Mouse (Mus musculus) layer of hippocampus, postnatal 10 days (tissue): ENCODE measurements at regions not wholly inside any gene's neighbourhood (a gene's known extent, or its start where the extent isn't known, plus 50 kb on each side); places are given as distances from the start of the nearest gene placed in this dataset.

Experiments used
- DNase-seq, 2 experiments: peaks; one replicate each; pipeline ENCODE4 v3.0.0; 2021; ENCODE audit warnings: low spot score in 2 of 2

DNA sequence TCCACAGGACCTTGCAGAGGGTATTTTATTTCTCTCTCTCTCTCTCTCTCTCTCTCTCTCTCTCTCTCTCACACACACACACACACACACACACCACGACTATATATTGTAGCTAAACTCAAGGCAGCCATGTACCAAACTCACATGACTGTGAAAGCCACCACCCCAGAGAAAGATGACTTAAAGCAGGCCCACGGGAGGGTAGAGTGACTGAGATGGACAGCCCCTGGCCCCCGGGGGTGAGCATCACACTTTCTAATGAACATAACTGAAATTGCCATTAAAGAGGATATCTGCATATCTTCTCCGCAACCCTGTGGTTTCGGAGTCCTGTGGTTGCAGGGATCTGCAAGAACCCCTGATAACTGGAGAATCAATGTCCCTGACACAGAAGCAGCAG lies 197.1 kb upstream of the Spdye4c start:
- DNase-seq = no peak

DNA sequence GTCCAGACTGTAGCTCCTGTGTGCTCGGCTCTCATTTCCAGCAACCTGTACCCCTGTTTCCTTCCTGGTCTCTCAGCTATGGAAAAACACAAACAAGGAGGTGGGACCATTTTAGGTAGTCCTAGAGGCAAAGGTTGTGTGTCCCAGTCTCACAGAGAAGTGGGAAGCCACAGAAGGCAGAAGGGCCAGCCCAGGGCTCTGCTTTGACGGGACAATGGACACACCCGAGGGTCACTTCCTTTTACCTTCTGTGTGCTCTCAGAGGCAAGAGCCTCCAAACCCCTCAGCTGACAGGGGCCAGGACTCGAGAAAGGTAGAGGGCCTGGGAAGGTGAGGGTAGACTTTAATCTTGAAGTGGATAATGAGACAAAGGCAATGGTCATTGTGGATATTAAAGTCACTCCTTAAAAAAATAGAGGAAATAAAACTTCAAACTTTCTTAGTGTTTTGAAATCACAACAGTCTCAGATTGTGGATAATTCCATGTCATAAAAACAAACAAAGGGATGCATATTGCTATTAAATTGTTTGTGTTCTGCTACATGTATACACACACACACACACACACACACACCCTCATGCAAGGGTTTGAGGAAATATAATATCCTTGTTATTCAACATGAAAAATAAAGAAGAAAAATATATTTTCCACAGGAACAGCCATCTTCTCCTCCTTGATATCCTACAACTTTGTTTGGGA lies 195.6 kb upstream of the Spdye4c start:
- DNase-seq = no peak

DNA sequence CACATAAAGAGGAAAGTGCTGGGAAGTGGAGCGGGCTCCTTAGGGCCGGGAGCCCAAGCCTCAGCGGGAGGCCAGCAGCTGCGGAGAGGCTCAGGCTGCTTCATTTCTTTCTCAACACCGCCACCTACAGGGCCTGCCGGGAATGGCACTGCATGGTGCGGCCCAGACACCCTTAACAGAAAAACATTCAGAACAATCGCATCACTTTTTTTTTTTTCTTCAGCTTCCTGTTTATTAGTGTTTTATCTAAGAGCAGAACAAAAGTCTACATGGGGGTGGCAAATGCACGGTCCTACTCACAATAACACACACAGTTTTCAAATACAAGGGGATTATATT lies 195.0 kb upstream of the Spdye4c start:
- peak; percentile 98 for DNase-seq

DNA sequence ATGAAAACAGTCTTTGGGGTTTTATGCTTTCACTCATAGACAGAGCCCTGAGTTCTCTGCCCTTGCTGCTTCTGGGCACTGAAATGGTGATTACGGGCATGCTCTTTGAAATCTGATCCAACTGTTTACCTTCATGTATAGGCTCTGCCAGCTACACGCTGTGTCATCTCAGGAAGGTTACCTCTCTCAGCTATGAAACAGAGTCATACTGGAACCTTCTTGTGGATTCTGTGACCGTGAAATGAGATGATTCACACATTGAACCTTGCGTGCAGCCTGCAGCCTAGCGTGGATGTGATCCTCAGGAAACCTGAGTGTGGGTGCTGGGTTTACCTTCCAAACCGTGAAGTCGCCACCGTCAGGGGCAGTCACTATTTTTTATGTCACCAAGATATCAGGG lies 189.7 kb upstream of the Spdye4c start:
- no peak for DNase-seq

DNA sequence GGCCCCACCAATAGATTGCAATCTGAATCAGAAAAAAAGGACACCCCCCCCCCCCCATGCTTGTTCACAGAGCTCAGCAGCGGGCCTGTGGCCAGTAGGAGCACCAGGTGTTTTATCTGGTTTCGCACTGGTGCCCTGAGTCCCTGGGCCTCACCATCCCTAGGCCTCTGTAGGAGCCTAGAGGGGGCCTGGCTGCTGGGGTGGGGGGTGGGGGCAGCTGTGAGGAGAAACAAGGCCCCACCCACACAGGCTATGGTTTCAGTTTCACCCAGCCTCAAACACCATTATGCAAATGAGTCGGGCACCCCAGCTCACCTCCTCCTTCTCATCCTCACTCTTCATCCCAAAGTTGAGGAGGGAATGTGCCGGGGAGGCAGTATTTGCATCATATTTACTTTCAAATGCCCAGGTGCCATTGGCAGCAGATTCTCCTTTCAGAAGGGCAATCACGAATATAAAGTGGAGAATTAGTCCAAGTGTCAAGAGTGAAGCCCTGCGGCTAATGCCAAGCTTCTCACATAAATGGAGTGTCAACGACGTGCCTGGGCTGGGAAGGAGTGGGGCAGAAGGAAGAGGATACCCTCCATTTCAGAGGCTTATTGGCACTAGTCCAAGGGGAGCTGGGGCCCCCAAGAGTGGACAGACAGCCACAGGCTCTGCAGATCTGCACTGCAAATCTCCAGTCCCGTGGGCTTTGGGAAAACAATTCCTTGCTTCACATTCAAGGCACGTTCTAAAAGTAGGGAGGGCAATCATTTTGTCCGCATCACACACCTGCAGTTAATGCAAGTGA lies 187.7 kb upstream of the Spdye4c start:
- no peak for DNase-seq

DNA sequence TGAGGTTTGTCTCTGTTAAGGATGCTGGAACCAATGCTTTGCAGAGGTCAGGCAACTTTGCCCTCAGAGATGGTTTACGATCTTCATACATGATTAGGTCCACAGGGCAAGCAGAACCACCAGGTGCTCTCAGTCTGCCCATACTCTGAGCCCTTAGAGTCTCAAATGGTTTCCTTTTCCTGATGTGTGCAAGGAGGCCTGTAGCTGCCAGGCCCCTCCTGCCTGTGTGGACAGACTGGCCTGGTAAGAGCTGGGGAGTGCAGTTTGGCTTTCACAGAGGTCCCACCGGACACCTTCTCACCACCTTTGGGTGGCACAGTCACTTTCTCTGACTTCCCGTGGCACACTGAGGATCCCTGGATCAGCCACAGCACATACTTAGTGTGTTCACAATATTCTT lies 186.6 kb upstream of the Spdye4c start:
- no peak for DNase-seq

DNA sequence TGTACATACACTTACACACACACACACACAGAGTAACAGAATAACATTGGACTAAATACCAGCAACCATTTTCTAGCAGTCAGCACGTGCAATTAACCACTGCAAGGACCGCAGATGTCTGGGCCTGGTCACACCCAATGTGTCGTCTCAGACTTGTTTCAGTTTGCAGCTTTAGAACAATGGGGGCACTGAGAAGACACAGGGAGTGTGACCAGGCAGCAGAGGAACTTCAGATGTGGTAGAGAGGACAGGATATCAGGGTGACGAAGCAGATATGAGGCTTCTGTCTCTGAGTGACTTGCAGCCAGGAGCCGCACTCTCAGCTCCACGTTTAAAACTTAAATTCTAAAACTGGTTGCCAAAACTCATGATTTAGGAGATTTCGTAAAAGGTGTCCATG lies 183.9 kb upstream of the Spdye4c start:
- DNase-seq = no peak

DNA sequence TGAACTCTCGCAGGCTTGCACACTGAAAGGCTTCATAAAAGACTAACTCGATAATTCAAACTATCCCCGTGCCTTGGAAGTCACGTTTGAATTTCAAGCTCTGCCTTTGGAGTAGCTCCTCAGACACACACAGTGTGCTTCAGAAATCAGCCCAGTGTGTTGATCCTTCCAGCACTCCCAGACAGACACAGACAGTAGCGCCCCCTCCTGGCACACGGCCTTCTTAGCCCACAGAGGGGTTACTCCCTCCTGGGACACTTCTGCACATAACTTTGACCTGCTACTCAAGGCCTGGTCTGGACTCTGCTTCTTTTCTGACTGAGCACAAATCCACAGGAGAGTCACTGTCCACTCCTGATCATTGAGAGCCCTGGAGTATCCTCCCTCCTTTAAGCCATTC lies 182.3 kb upstream of the Spdye4c start:
- peak; percentile 40 to 52 for DNase-seq

DNA sequence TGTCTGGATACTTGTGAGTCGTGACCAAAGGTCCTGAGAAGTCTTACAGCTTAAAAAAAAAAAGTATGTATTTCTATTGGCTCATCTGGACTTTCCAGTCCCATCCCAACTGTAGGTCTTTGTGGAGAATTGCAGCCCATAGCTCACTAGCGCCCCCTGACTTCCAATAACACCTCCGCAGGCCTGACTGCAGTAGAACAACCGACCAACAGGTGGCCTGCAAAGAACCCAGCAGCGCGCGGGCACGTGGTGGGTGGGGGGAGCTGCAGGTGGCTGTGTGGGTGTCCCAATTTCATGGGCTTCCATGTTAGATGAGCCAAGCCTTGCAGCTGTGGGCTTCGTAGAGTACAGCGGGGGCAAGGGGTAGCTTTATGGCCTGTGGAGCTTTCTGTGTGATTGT lies 178.7 kb upstream of the Spdye4c start:
- DNase-seq = peak; percentile 51 to 63

DNA sequence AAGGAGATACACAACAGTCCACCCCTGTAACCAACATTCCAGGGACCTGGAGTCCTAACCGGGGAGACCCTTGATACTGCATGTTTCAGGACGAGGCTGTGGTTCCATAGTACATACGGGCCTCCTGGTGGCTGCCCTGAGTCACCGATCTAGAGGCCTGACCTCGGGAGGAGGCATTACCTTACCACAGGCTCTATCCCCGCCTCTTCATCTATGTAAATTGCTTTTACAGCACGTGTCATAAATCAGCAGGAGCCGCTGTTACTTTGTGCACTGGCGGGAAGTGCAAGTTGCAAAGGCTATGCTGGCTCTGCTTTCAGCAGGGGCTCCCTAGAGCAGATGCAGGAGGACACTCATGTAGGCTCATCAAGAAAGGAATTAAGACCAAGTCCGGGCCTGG lies 178.0 kb upstream of the Spdye4c start:
- DNase-seq = no peak

DNA sequence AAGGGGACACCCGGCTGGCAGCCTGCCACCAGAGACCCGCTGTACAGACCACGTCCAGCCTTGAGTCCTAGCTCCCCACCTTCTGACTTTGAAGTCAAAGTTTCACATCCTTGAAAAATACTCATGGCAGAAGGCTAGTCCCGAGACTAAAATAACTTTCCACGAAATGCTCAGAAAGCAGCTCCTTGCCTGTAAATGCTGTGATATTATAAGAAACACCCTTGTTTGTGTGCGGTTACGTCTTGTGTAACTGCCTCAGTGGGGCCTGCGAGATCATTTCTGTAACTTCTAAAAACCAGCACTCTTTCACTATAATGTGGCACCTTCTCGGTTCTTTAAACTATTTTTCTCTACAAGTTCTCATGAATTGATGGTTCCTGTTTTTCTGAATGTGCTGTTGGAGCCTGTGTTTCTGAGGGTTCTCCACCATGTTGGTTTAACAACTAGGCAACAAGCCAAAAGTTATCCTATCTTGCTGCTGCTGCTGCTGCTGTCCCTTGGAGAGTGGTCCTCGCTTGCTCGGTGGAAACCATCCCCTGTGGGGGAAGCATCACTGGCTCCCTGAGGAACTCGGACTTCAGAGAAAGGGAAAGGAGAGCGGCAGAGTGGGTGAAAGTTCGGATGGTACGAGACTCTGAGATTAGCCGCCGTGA lies 176.3 kb upstream of the Spdye4c start:
- no peak for DNase-seq

DNA sequence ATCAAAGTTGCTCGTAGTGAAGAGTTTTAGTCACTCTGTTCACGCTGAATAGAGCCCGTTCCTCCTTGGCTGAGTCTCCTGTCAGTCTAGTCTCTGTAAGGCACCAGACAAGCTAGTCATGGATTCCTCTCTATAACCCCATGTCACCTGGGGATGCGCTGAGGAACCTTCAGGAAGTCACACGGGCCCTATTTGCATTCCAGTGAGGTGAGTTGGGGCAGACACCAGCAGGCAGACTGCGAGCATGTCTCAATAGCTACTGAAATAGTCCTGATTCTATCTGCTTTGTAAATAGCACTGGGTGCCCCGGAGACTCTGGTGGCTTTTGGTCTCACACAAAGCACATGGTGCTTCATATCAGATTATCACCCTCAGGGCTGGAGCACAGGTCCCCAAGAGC lies 174.6 kb upstream of the Spdye4c start:
- no peak for DNase-seq

DNA sequence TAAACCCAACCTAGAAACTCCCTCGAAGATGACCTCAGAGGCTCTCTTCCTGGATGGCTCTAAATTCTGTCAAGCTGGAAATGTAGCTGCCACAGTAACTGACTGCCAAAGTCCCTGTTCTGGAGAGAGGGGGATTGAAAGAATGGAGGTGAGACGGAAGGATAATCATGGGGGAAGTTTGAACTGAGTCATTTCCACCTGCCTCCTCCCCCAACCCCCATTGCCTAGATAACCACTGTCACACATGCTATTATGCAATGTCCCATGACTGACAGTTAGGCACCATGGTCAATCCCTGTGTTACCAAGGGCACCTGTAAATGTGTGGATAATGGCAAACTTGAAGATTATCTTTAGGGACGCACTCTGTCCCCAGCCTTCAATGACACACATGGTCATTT lies 172.0 kb upstream of the Spdye4c start:
- no peak for DNase-seq

DNA sequence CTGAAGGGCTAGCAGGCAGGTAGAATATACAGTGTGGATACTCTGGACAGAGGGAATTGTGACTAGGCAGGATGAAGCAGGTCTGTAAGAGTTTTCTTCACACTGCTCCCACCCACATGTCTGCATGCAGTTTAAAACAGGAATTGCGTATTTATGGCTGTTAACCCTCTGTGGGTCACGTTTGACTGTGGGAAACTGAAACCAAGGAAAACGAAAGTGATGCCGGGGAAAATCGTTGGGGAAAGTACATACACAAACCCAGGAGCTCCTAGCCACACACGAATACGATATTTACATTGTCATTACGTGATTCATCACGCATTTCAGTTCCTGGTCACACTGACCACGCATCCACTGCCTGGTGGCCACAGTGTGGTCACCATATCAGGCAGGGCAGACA lies 170.6 kb upstream of the Spdye4c start:
- DNase-seq = no peak

DNA sequence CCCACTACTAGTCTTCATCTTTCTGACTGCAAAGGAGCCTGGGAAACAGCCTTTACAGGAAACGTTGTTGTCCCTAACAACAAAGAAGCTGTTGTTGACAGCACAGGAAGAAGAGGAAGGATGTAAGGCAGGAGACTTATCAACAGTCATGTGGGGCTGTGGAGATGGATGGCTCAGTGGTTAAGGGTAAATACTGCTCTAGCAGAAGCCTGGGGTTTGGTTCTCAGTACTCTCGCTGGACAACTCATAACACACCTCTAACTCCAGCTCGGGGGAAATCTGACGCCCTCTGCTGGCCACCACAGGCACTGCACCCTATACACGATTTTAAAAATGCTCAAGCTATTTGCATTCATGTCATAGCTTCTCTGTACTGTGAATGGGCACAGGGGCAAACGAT lies 168.3 kb upstream of the Spdye4c start:
- DNase-seq = no peak

DNA sequence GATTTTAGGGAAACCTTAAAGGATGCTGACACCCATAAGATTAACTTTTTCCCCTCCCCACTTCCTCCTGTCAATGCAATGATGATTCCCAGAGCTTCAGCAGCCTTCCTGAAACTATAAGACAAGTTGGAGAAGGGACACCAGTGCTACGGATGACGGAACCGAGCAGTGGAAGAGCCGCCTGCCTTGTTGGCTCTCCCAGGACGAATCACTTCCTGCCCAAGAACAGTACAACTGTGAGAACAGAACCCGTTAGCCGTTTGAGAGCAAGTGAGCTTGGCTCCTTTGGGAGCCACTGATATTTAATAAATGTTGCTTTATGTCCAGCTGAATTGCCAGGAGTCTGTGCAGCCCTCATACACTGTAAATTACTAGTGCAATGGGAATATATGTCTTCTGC lies 166.8 kb upstream of the Spdye4c start:
- DNase-seq = no peak

DNA sequence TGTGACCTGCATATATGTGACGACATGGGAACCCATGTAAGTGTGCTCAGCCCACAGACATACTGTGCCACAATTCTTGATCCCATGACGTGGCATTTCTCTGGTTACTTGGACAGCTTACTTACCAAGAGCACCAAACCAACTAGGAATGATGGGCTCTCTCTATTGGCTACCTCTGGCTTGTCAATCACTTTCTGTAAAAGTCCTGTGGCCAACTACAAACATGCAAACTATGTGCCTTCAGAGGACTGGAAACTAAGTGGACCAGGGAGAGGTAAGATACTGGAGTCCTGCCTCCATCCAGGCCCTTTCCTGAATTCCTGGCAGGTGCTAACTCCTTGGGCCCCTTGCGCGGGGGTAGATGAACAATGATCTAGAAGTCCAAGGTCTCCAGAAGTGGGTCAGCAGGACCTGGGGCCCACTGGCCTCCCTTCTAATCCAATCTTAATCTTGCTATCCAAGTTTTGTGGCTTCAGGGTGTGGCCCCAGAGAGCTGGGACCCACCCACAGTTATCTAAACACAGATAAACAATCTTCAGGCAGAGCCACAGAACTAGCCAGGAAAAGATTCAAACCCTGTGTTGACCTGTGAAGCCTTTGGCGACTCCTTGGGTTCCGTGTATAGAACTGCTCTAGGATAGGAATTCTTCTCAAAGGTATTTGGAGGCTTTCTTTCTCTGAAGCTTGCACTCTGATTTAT lies 163.7 kb upstream of the Spdye4c start:
- DNase-seq = no peak

DNA sequence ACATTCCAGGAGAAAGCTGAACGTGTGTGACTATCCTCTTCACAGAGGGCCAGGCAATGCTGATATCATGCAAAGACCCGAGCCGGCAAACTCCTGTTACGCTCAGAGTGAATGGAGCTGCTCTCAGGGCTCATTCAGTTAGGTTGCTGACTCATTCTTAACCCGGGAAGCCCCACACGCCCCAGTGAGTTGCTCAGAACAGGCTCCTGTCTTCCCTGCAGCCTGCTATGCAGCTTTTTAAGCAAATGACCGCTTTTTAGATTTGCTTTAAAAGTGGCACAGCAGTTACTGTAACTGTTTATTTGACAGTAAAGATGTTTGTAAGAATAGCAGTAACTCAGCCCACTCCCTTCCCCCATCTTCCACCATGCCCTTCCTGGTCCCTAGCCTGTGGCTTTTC lies 162.9 kb upstream of the Spdye4c start:
- no peak for DNase-seq

DNA sequence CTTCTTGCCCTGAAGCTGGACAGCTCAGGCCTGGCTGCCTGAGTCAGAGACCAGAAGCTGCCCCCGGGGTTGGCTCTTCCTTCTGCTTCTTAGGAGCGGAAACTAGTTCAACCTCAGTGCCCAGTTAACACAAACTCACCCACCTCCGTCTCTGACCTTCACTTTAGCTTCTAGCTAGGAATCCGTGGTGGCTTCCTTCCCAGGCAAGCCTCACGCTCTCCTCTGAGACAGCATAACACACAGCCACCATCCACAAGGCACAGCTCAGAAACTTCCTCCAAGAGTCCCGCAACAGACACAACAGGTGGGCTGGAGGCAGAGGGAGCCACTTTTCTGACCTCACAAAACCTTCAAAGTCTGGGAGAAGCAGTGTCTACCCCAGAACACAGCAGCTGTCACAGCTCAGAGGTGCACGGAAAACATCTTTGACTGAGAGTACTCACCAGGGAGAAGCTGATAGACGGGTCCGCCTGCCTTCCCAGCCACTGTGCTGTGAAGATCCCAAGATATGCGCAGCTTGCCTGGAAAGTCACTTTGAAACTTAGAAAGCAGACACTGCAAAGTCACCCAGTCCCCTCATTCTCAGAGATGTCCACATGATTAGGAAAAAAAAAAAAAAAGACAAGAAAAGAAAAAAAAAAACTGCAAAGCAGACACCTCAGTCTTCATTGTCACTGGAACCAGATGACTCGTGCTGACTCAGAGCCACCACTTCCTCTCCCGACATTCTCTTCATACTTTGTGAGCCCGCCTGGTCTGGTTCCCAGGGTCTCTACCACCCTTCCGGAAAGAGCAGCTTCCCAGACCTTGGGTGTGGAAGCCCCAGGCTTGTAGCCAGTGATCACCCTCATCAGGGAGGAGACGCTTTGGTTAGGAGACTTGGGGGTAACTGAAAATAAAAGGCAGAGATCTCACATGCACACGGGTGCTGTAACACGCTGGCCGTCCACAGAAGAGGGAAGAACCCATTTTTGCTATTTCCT lies 162.1 kb upstream of the Spdye4c start:
- no peak for DNase-seq

DNA sequence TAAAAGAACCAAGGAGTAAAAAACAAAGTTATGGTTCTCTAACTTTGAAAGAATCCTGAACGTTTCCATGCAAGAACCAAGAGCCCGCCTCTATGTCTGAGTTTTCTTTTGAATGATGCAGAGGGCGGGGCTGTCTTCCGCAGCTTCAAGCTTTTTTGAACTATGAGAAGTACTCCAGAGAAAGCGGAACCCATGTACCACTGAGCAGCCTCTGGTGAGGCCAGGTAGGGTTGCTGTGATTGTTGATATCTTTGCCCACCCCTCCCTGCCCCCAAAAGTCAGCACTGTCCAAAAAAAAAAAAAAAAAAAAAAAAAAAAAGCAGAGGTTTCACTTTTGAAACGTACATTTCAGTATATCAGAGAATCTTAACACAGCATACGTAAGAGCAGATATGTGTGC lies 161.2 kb upstream of the Spdye4c start:
- no peak for DNase-seq

DNA sequence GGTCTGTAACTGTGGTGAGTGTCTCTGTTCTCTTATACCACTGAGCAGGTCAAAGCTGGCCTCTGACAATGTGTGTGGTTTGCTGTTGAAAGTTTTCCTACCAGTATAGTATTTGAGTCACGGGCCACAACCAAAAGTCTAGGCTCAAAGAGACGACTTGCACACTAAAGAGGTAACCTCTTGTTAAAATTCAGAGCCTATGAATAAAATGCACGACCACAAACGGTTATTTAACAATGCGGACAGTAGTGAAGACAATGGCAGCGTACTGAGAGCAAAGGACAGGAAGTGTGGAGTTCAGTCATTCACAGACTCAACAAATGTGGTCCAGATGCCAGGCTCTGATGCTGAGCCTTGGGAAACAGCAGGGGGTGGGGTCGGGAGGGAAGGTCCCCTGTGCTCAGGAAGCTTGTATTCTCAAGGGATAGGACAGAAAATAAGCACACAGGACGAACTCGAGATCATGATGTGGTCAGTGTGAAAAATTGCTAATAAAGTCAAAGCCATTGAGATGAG lies 160.2 kb upstream of the Spdye4c start:
- DNase-seq = no peak
